9 mouse cellular contexts compared by ENCODE assay signal in genomic region chr19:15998157-15998556, GRCm38 (mm10). TPM values are rescaled to one million over a fixed set of nuclear protein-coding genes. Genes with fewer than 3 reads are reported as not detected.
DNase-seq lines count a peak whose midpoint lies in the region; ATAC-seq and TF ChIP-seq lines count a peak whose summit lies in the region.
"Had no signal": no experiment of that assay in that cellular context is flagged by ENCODE, and none has a peak within 500 bp of the region (broad histone marks: within the 10 kb centered on the region; RNA-seq: fewer than 3 reads in every experiment).

No protein-coding gene starts in this region.

- H3K4me1 ChIP-seq in bone marrow, adult 2 months (ENCODE audit: control insufficient read depth, insufficient read depth, low read length), result no peaks in the 10 kb centered on the region; the same call in 1 of the 2 replicates
- H3K4me1 ChIP-seq in embryonic facial prominence, embryonic 14.5 days (ENCODE audit: control insufficient read depth, insufficient read depth, low read length), result no peaks in the 10 kb centered on the region

- H3K4me3 ChIP-seq in bone marrow, adult 2 months (replicated peaks; ENCODE audit: control insufficient read depth, low read depth, low read length), result no peak overlapping the region
- H3K4me3 ChIP-seq in embryonic facial prominence, embryonic 14.5 days (ENCODE audit: low read depth, low read length), result no peak overlapping the region
- H3K4me3 ChIP-seq: limb, embryonic 12.5 days had no signal

- 7% methylated on average over 3 of the region's 3 CpGs for WGBS in bone marrow, adult 2 months
- 6% methylated on average over 3 of the region's 3 CpGs for WGBS in embryonic facial prominence, embryonic 14.5 days

- intact Hi-C loops in heart, postnatal 25 days (cut with DNase I), result loop anchor here (1.0 to 10.0 kb wide), 2 partner anchors 601 to 787 kb away; partner anchors contain the start of gene Vps13a

- peak; percentile 46 to 79 for DNase-seq in heart, adult 18-20 months
- DNase-seq in heart, postnatal 25 days (ENCODE audit: low spot score), result no peak
- DNase-seq in embryonic facial prominence, embryonic 14.5 days (ENCODE audit: low spot score), result peak; percentile 72
- DNase-seq in heart, postnatal 4 days, result peak; percentile 71
- peak; percentile 33 to 59 for DNase-seq in layer of hippocampus, postnatal 36 days
- DNase-seq in mesoderm, embryonic 11.5 days (ENCODE audit: low read depth, low spot score), result peak; percentile 81
- DNase-seq in right cerebral cortex, postnatal 14 days, result peak; percentile 54

- H3K27me3 ChIP-seq in embryonic facial prominence, embryonic 14.5 days (replicated peaks; ENCODE audit: control insufficient read depth, insufficient read depth, low read length), result no peaks in the 10 kb centered on the region
- H3K27me3 ChIP-seq: limb, embryonic 12.5 days had no signal

- peak; percentile 28; the same call in 1 of the 2 replicates for TF ChIP-seq CTCF in bone marrow, adult 2 months (IDR thresholded peaks at IDR 0.05; ENCODE audit: control insufficient read depth, insufficient read depth, low read length)

- H3K4me2 ChIP-seq in embryonic facial prominence, embryonic 14.5 days (ENCODE audit: low read depth, low read length), result 0 out of 2 replicates have a peak overlapping the region, but pooled peaks have one; percentile 48
- H3K4me2 ChIP-seq: limb, embryonic 12.5 days had no signal

- H3K36me3 ChIP-seq in embryonic facial prominence, embryonic 14.5 days (ENCODE audit: control insufficient read depth, insufficient read depth, low read length), result no peaks in the 10 kb centered on the region
- H3K36me3 ChIP-seq: limb, embryonic 12.5 days had no signal

- no peak overlapping the region for H3K27ac ChIP-seq in bone marrow, adult 2 months (ENCODE audit: control insufficient read depth, insufficient read depth, low read depth, low read length, poor library complexity)
- no peak overlapping the region for H3K27ac ChIP-seq in embryonic facial prominence, embryonic 14.5 days (replicated peaks; ENCODE audit: low read depth, low read length)
- H3K27ac ChIP-seq: limb, embryonic 12.5 days had no signal

- H3K9me3 ChIP-seq in embryonic facial prominence, embryonic 14.5 days (ENCODE audit: control insufficient read depth, low read length), result no peaks in the 10 kb centered on the region
- H3K9me3 ChIP-seq: limb, embryonic 12.5 days had no signal

- no peak overlapping the region for H3K9ac ChIP-seq in embryonic facial prominence, embryonic 14.5 days (ENCODE audit: low read depth, low read length)
- H3K9ac ChIP-seq: limb, embryonic 12.5 days had no signal

- ATAC-seq in embryonic facial prominence, embryonic 14.5 days (ENCODE audit: low read depth), result no peak

- TF ChIP-seq POLR2A in bone marrow, adult 2 months (IDR thresholded peaks at IDR 0.05; ENCODE audit: borderline replicate concordance, control insufficient read depth, low read depth, low read length), result no peak

RNA-seq across cellular contexts. Expression of gene Cep78, which starts 13.4 kb away (rescaled TPM):
- total RNA-seq in heart, adult 18-20 months (2021), result 1 to 10 TPM; 4.1 to 4.2 TPM
- 1 to 10 TPM; 4.3 to 4.6 TPM for total RNA-seq in heart, postnatal 25 days (2021)
- 4.3 and 10.9 TPM in 2 replicates for polyA plus RNA-seq in bone marrow, adult 2 months (2011; ENCODE audit: insufficient read depth, insufficient read length, low replicate concordance, missing spikeins)
- 19.1 and 21.6 TPM in 2 replicates for polyA plus RNA-seq in embryonic facial prominence, embryonic 14.5 days (2014; fragmentation: Nextera tagmentation; extraction: Ambion mirVana)
- 1 to 10 TPM; 6.8 to 7.6 TPM for total RNA-seq in heart, postnatal 4 days (2021)
- total RNA-seq in layer of hippocampus, postnatal 36 days (2021), result 10 to 100 TPM; 11.1 to 12.5 TPM

RNA-seq across cellular contexts. Expression of gene Psat1, which starts 51.0 kb away (rescaled TPM):
- total RNA-seq in heart, adult 18-20 months (2021), result 1 to 10 TPM; 3.7 to 4.2 TPM
- total RNA-seq in heart, postnatal 25 days (2021), result 1 to 10 TPM; 3.0 to 3.4 TPM
- 9.7 and 55.1 TPM in 2 replicates for polyA plus RNA-seq in bone marrow, adult 2 months (2011; ENCODE audit: insufficient read depth, insufficient read length, low replicate concordance, missing spikeins)
- 121 and 126 TPM in 2 replicates for polyA plus RNA-seq in embryonic facial prominence, embryonic 14.5 days (2014; fragmentation: Nextera tagmentation; extraction: Ambion mirVana)
- 10 to 100 TPM; 33.0 to 35.3 TPM for total RNA-seq in heart, postnatal 4 days (2021)
- total RNA-seq in layer of hippocampus, postnatal 36 days (2021), result 100 to 1,000 TPM; 105 to 110 TPM

Comparison
In these comparisons a context has a peak if more than half of its experiments do, and no peak if none do; other contexts are left out.
1. RNA of gene Psat1, which starts 51.0 kb away (total RNA-seq): 105 to 110 TPM in layer of hippocampus, postnatal 36 days and 33.0 to 35.3 TPM in heart, postnatal 4 days; 3.7 to 4.2 TPM in heart, adult 18-20 months and 3.0 to 3.4 TPM in heart, postnatal 25 days; every median in the first group is over 4 times any median in the second.